Mouse (Mus musculus): ENCODE results near the gene Kif22. TPM values are rescaled to one million over a fixed set of nuclear protein-coding genes. Genes with fewer than 3 reads are reported as not detected.
"Not testable (repeated sequence)": the region's sequence is repeated elsewhere in the genome, so short reads cannot be mapped to it uniquely, and the experiment has no call there.

Gene Kif22
- total and polyA plus RNA-seq, 3 experiments: 57.7 to 298 (median 119) TPM

GRCm38 (mm10) chr7:127087278-127088010 is 45.2 kb upstream of the Kif22 start, which contains the start of gene Zg16:
TSS of gene Zg16 (minus strand) at chr7:127087328.
- Histone ChIP-seq H3K36me3 (ENCODE audit: control insufficient read depth in 1 of 2, insufficient read depth in 2 of 2, low read length in 2 of 2) (peaks cover 0 to 31% of the 10 kb centered on the region in 2 experiments; a peak in 3 of 4 replicates), H3K9ac (ENCODE audit: control insufficient read depth, low read depth, low read length, poor library complexity, severe bottlenecking) (peak within 1 kb of the TSS; percentile 73), H3K27ac (ENCODE audit: control insufficient read depth, low read depth, low read length) (peak within 1 kb of the TSS; percentile 98), H3K4me1 (ENCODE audit: control insufficient read depth in 1 of 2, insufficient read depth in 2 of 2, low read length in 2 of 2) (peaks cover 13 to 27% of the 10 kb centered on the region in 2 experiments), H3K4me3 (ENCODE audit: control insufficient read depth in 1 of 2, insufficient read depth in 1 of 2, low read depth in 2 of 2, low read length in 2 of 2) (peak within 1 kb of the TSS; percentile 54 to 63), H3K79me2 (ENCODE audit: control insufficient read depth, insufficient read depth, low read length, poor library complexity) (peaks cover 49% of the 10 kb centered on the region)
- not testable (repeated sequence) for H3K27me3 ChIP-seq (ENCODE audit: control insufficient read depth in 1 of 2, insufficient read depth in 2 of 2, low read length in 2 of 2); H3K9me3 ChIP-seq (replicated peaks; ENCODE audit: insufficient read depth, low read length)
- DNase-seq (ENCODE audit: low read depth, low spot score): peak; percentile 86
- TF ChIP-seq TBP (IDR thresholded peaks at IDR 0.05; ENCODE audit: low read depth, low read length) (peak; percentile 55; the same call in 1 of the 2 replicates), TAL1 (IDR thresholded peaks at IDR 0.05; ENCODE audit: low read length) (peak; percentile 64), POLR2A (IDR thresholded peaks at IDR 0.05; ENCODE audit: control insufficient read depth in 1 of 2, insufficient read depth in 1 of 2, low read depth in 1 of 2, low read length in 2 of 2, poor library complexity in 1 of 2) (peak in 1 of 2 experiments; percentile 69; a peak in 2 of 4 replicates), GATA1 (IDR thresholded peaks at IDR 0.05; ENCODE audit: low read depth, low read length) (peak; percentile 64)

DNA sequence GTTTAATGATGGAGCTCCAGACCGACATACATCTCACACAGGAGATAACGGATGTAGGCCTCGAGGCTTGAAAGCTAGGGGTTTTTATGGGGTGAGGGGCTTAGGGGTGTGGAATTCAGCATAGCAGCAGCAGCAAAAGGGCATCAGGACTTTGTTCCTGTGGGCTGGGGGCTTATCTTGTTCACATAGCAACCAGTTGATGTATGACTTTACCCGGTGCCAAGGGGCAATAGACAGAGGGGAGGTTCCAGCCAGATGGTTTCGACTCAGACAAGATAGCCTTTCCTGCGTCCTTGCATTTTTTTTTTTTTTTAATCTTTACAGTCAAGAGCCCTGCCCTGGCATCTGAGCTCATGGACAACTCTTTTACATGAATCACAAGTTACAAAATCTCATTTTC is 43.5 kb upstream of the Kif22 start:
- Histone ChIP-seq H3K9ac (ENCODE audit: control insufficient read depth, low read depth, low read length, poor library complexity, severe bottlenecking) (peak overlapping the region; percentile 73), H3K4me3 (ENCODE audit: control insufficient read depth in 1 of 2, insufficient read depth in 1 of 2, low read depth in 2 of 2, low read length in 2 of 2) (peak overlapping the region; percentile 51 to 63), H3K27ac (ENCODE audit: control insufficient read depth, low read depth, low read length) (peak overlapping the region; percentile 98), H3K4me1 (ENCODE audit: control insufficient read depth in 1 of 2, insufficient read depth in 2 of 2, low read length in 2 of 2) (peaks cover 16 to 29% of the 10 kb centered on the region in 2 experiments), H3K79me2 (ENCODE audit: control insufficient read depth, insufficient read depth, low read length, poor library complexity) (peaks cover 35% of the 10 kb centered on the region), H3K36me3 (ENCODE audit: control insufficient read depth in 1 of 2, insufficient read depth in 2 of 2, low read length in 2 of 2) (peaks cover 0 to 34% of the 10 kb centered on the region in 2 experiments; a peak in 3 of 4 replicates)
- H3K9me3 ChIP-seq (replicated peaks; ENCODE audit: insufficient read depth, low read length); H3K27me3 ChIP-seq (ENCODE audit: control insufficient read depth in 1 of 2, insufficient read depth in 2 of 2, low read length in 2 of 2): not testable (repeated sequence)
- TF ChIP-seq GATA1 (IDR thresholded peaks at IDR 0.05; ENCODE audit: low read depth, low read length) (peak; percentile 58), POLR2A (IDR thresholded peaks at IDR 0.05; ENCODE audit: control insufficient read depth in 1 of 2, insufficient read depth in 1 of 2, low read depth in 1 of 2, low read length in 2 of 2, poor library complexity in 1 of 2) (peak in 1 of 2 experiments; percentile 50; a peak in 1 of 4 replicates), TAL1 (IDR thresholded peaks at IDR 0.05; ENCODE audit: low read length) (peak; percentile 75), TBP (IDR thresholded peaks at IDR 0.05; ENCODE audit: low read depth, low read length) (peak; percentile 46; the same call in 1 of the 2 replicates)
- peak; percentile 79 for DNase-seq (ENCODE audit: low read depth, low spot score)

DNA sequence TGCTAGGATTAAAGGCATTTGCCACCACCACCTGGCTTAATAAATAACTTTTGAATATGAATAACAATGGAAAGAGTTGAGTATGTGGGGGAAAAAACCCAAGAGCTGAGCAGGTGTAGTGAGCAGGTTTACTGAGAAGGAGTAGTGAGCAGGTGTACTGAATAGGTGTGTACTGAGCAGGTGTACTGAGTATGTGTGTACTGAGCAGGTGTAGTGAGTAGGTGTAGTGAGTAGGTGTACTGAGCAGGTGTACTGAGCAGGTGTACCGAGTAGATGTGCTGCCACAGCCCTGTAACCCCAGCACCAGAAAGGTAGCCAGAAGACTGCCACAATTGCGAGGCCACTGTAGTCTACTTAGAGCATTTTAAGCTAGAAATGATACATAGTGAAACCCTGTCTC is 42.5 kb upstream of the Kif22 start:
- Histone ChIP-seq H3K36me3 (ENCODE audit: control insufficient read depth in 1 of 2, insufficient read depth in 2 of 2, low read length in 2 of 2) (peaks cover 0 to 33% of the 10 kb centered on the region in 2 experiments; a peak in 3 of 4 replicates), H3K27ac (ENCODE audit: control insufficient read depth, low read depth, low read length) (peak overlapping the region; percentile 98), H3K79me2 (ENCODE audit: control insufficient read depth, insufficient read depth, low read length, poor library complexity) (peaks cover 29% of the 10 kb centered on the region), H3K4me1 (ENCODE audit: control insufficient read depth in 1 of 2, insufficient read depth in 2 of 2, low read length in 2 of 2) (peaks cover 16 to 33% of the 10 kb centered on the region in 2 experiments), H3K4me3 (ENCODE audit: control insufficient read depth in 1 of 2, insufficient read depth in 1 of 2, low read depth in 2 of 2, low read length in 2 of 2) (peak overlapping the region; percentile 42 to 47), H3K27me3 (ENCODE audit: control insufficient read depth in 1 of 2, insufficient read depth in 2 of 2, low read length in 2 of 2) (no peaks in the 10 kb centered on the region), H3K9ac (ENCODE audit: control insufficient read depth, low read depth, low read length, poor library complexity, severe bottlenecking) (peak overlapping the region; percentile 66), H3K9me3 (replicated peaks; ENCODE audit: insufficient read depth, low read length) (no peaks in the 10 kb centered on the region)
- TF ChIP-seq CHD1 (IDR thresholded peaks at IDR 0.05; ENCODE audit: low read depth, low read length): no peak
- TF ChIP-seq POLR2A (IDR thresholded peaks at IDR 0.05; ENCODE audit: control insufficient read depth in 1 of 2, insufficient read depth in 1 of 2, low read depth in 1 of 2, low read length in 2 of 2, poor library complexity in 1 of 2): peak; percentile 10 to 44; a peak in 2 of 4 replicates
- DNase-seq (ENCODE audit: low read depth, low spot score): peak; percentile 44
